Mouse (Mus musculus): Measurements from ENCODE around the gene Zyg11a.

- TF ChIP-seq CTCF (IDR thresholded peaks at IDR 0.05; ENCODE audit: low read depth) (no peak), EP300 (optimal IDR thresholded peaks at IDR 0.05) (no peak)
Measured at GRCm38 (mm10) chr4:108250501-108250900, 32.7 kb upstream of the Zyg11a start.
